Mouse (Mus musculus) stomach, embryonic 14.5 days (tissue): ENCODE results near the gene Lrig1. TPM values are rescaled to one million over a fixed set of nuclear protein-coding genes. Genes with fewer than 3 reads are reported as not detected.

ENCODE experiments used
- ATAC-seq: fragments of 200-750 bp; cut with Nextera tagmentation; 2 replicates; pipeline ENCODE4 v1.8.0; 2017; ENCODE audit warnings: low read depth, moderate TSS enrichment; ENCODE audit not compliant: insufficient number of reproducible peaks, insufficient read depth, low FRiP score
- H3K27ac ChIP-seq: fragments of 300-500 bp; sonication (generic); 2 replicates; pipeline ENCODE4 v1.5.1; 2014; ENCODE audit warnings: mild to moderate bottlenecking, low read length, moderate library complexity, mixed read lengths
- H3K27me3 ChIP-seq: fragments of 300-500 bp; sonication (generic); 2 replicates; pipeline ENCODE4 v1.6.1; 2014; ENCODE audit warnings: low read length, control low read depth, mixed read lengths; ENCODE audit not compliant: control insufficient read depth, insufficient read depth
- H3K36me3 ChIP-seq: fragments of 300-500 bp; sonication (generic); 2 replicates; pipeline ENCODE4 v1.6.1; 2014; ENCODE audit warnings: mild to moderate bottlenecking, control low read depth, low read length, moderate library complexity, mixed read lengths; ENCODE audit not compliant: control insufficient read depth, insufficient read depth
- H3K4me1 ChIP-seq: fragments of 300-500 bp; sonication (generic); 2 replicates; pipeline ENCODE4 v1.6.1; 2014; ENCODE audit warnings: low read length, control low read depth, mixed read lengths; ENCODE audit not compliant: control insufficient read depth, insufficient read depth
- H3K4me2 ChIP-seq: fragments of 300-500 bp; sonication (generic); replicated peaks from 2 replicates; pipeline ENCODE4 v1.6.1; 2014; ENCODE audit warnings: low read depth, low read length, control low read depth
- H3K4me3 ChIP-seq: fragments of 300-500 bp; sonication (generic); 2 replicates; pipeline ENCODE4 v1.5.1; 2014; ENCODE audit warnings: low read depth, low read length, control low read depth
- H3K9ac ChIP-seq: fragments of 300-500 bp; sonication (generic); replicated peaks from 2 replicates; pipeline ENCODE4 v1.6.1; 2014; ENCODE audit warnings: low read depth, mild to moderate bottlenecking, control low read depth, low read length, moderate library complexity, mixed read lengths
- H3K9me3 ChIP-seq: fragments of 300-500 bp; sonication (generic); 2 replicates; pipeline ENCODE4 v1.6.1; 2016; ENCODE audit warnings: low read depth, low read length, control low read depth; ENCODE audit not compliant: control insufficient read depth
- WGBS: fragments of 180-500 bp; shearing (Covaris S2); extraction: QIAGEN DNeasy Blood & Tissue Kit; methylation state at CpG from one replicate; pipeline ENCODE4 v1.1.7; 2014; 5-methylcytosine and 5-hydroxymethylcytosine counted together
- polyA plus RNA-seq: library from polyadenylated mRNA; unstranded; fragments of >200 nt; fragmentation: Nextera tagmentation; extraction: Ambion mirVana; gene quantifications from 2 replicates; pipeline ENCODE4 v1.2.1, GENCODE M21; 2014

The Lrig1 gene
- polyA plus RNA-seq, 1 experiment from 2014 or later = 49.3 TPM

GRCm38 (mm10) chr6:94634710-94635109 is 65.2 kb downstream of the Lrig1 start:
- no peak overlapping the region for H3K9ac ChIP-seq
- no peak for ATAC-seq
- H3K27me3 ChIP-seq = no peaks in the 10 kb centered on the region
- 74% methylated on average over 9 of the region's 9 CpGs for WGBS
- H3K4me3 ChIP-seq = no peak overlapping the region
- H3K4me1 ChIP-seq = peaks cover 32% of the 10 kb centered on the region
- no peaks in the 10 kb centered on the region for H3K9me3 ChIP-seq
- H3K36me3 ChIP-seq = 0 out of 2 replicates have a peak, but pooled peaks cover 3% of the 10 kb centered on the region
- no peak overlapping the region for H3K27ac ChIP-seq
- H3K4me2 ChIP-seq = no peak overlapping the region

GRCm38 (mm10) chr6:94634274-94634673 is 65.7 kb downstream of the Lrig1 start:
- H3K4me2 ChIP-seq = no peak overlapping the region
- peaks cover 28% of the 10 kb centered on the region for H3K4me1 ChIP-seq
- H3K36me3 ChIP-seq = peaks cover 8% of the 10 kb centered on the region; the same call in 1 of the 2 replicates
- 88% methylated on average over 4 of the region's 4 CpGs for WGBS
- H3K27ac ChIP-seq = no peak overlapping the region
- no peaks in the 10 kb centered on the region for H3K27me3 ChIP-seq
- H3K4me3 ChIP-seq = no peak overlapping the region
- H3K9me3 ChIP-seq = no peaks in the 10 kb centered on the region
- H3K9ac ChIP-seq = no peak overlapping the region
- ATAC-seq = no peak

- peaks cover 30% of the 10 kb centered on the region for H3K4me1 ChIP-seq
- H3K27me3 ChIP-seq = no peaks in the 10 kb centered on the region
- peaks cover 28% of the 10 kb centered on the region for H3K36me3 ChIP-seq
- H3K9me3 ChIP-seq = no peaks in the 10 kb centered on the region
- WGBS = 83% methylated on average over 6 of the region's 6 CpGs
- no peak overlapping the region; the same call in 1 of the 2 replicates for H3K27ac ChIP-seq
- H3K9ac ChIP-seq = no peak overlapping the region
- no peak for ATAC-seq
- no peak overlapping the region for H3K4me3 ChIP-seq
- no peak overlapping the region for H3K4me2 ChIP-seq
Observed at GRCm38 (mm10) chr6:94631779-94632082, 68.2 kb downstream of the Lrig1 start.

- Histone ChIP-seq H3K36me3 (peaks cover 33% of the 10 kb centered on the region), H3K4me3 (no peak overlapping the region), H3K9ac (no peak overlapping the region), H3K4me2 (no peak overlapping the region), H3K27ac (no peak overlapping the region; the same call in 1 of the 2 replicates), H3K4me1 (peaks cover 30% of the 10 kb centered on the region), H3K9me3 (no peaks in the 10 kb centered on the region), H3K27me3 (no peaks in the 10 kb centered on the region)
- no peak for ATAC-seq
- WGBS = 69% methylated on average over 7 of the region's 7 CpGs
Observed at GRCm38 (mm10) chr6:94631051-94631778, 68.7 kb downstream of the Lrig1 start.

GRCm38 (mm10) chr6:94628787-94629186 is 71.2 kb downstream of the Lrig1 start:
- no peaks in the 10 kb centered on the region for H3K9me3 ChIP-seq
- no peaks in the 10 kb centered on the region for H3K27me3 ChIP-seq
- H3K36me3 ChIP-seq = peaks cover 55% of the 10 kb centered on the region
- peaks cover 26% of the 10 kb centered on the region for H3K4me1 ChIP-seq
- WGBS = 69% methylated on average over 6 of the region's 6 CpGs
- H3K27ac ChIP-seq = no peak overlapping the region
- H3K4me2 ChIP-seq = no peak overlapping the region
- no peak overlapping the region for H3K9ac ChIP-seq
- ATAC-seq = no peak
- no peak overlapping the region for H3K4me3 ChIP-seq

GRCm38 (mm10) chr6:94627714-94628595 is 72.0 kb downstream of the Lrig1 start:
- no peak for ATAC-seq
- H3K27ac ChIP-seq = no peak overlapping the region; the same call in 1 of the 2 replicates
- no peak overlapping the region for H3K4me2 ChIP-seq
- 57% methylated on average over 15 of the region's 15 CpGs for WGBS
- H3K4me1 ChIP-seq = peaks cover 24% of the 10 kb centered on the region
- no peak overlapping the region for H3K9ac ChIP-seq
- no peaks in the 10 kb centered on the region for H3K27me3 ChIP-seq
- no peak overlapping the region for H3K4me3 ChIP-seq
- H3K9me3 ChIP-seq = no peaks in the 10 kb centered on the region
- peaks cover 62% of the 10 kb centered on the region for H3K36me3 ChIP-seq

- Histone ChIP-seq H3K9ac (no peak overlapping the region), H3K36me3 (peaks cover 73% of the 10 kb centered on the region), H3K4me1 (peaks cover 12% of the 10 kb centered on the region), H3K27me3 (no peaks in the 10 kb centered on the region), H3K9me3 (no peaks in the 10 kb centered on the region), H3K4me3 (no peak overlapping the region), H3K27ac (no peak overlapping the region), H3K4me2 (no peak overlapping the region)
- 61% methylated on average over 2 of the region's 2 CpGs for WGBS
- ATAC-seq = no peak
Observed at GRCm38 (mm10) chr6:94626807-94627206, 73.2 kb downstream of the Lrig1 start.

- Histone ChIP-seq H3K9ac (no peak overlapping the region), H3K36me3 (peaks cover 80% of the 10 kb centered on the region), H3K4me1 (peaks cover 5% of the 10 kb centered on the region), H3K4me3 (no peak overlapping the region), H3K27me3 (no peaks in the 10 kb centered on the region), H3K4me2 (no peak overlapping the region), H3K9me3 (no peaks in the 10 kb centered on the region), H3K27ac (no peak overlapping the region)
- no peak for ATAC-seq
- WGBS = 61% methylated on average over 5 of the region's 5 CpGs
Observed at GRCm38 (mm10) chr6:94625896-94626295, 74.1 kb downstream of the Lrig1 start.
